Mouse (Mus musculus): ENCODE measurements around the gene Acnat1. TPM values are rescaled to one million over a fixed set of nuclear protein-coding genes. Genes with fewer than 3 reads are reported as not detected.
"Not testable (repeated sequence)": the region's sequence is repeated elsewhere in the genome, so short reads cannot be mapped to it uniquely, and the experiment has no call there.

Acnat1 gene
- polyA plus RNA-seq, 2 experiments, result 0.13 TPM; not detected in 1

DNA sequence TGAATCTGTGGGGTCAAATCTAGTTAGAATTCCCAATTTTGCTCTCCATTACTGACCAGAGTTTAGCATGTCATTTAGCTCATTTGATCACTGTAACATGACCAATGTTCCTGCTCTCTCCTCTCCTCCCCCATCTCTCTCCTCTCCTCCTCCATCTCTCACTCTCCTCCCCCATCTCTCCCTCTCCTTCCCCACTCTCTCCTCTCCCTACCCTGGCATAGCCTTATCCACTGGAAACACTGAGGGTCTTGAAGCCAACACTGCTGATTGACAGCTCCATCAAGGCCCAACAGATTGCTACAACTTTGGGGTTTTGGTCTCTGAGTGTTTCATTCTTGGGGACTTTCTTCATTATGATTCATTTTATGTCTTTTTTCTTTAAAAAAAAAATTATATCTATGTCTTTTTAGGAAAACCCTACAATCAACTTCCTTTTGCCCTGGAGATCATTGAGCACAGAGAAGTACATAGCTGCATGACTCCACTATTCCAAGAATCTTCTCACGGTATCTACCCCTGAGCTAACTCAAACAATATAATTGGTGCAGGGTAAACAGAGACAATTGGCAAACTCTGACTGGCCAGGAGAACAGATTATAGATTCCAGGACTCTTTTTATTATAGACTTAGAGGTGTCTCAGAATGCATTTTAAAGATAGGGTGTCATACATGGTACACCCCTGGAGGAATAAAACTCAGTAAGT, 21.7 kb downstream of the Acnat1 start:
- no peaks in the 10 kb centered on the region for H3K9me3 ChIP-seq (ENCODE audit: control insufficient read depth, low read length)
- H3K27me3 ChIP-seq (ENCODE audit: control insufficient read depth, insufficient read depth, low read length), result no peaks in the 10 kb centered on the region
- H3K4me2 ChIP-seq (replicated peaks; ENCODE audit: low read depth, low read length, severe bottlenecking), result no peak overlapping the region
- H3K4me1 ChIP-seq (ENCODE audit: control insufficient read depth, insufficient read depth, low read length), result no peaks in the 10 kb centered on the region
- H3K27ac ChIP-seq (replicated peaks; ENCODE audit: low read depth, low read length), result no peak overlapping the region
- no peak for TF ChIP-seq POLR2A (IDR thresholded peaks at IDR 0.05; ENCODE audit: borderline replicate concordance, extremely low read depth, insufficient read depth, insufficient read length)
- ATAC-seq (ENCODE audit: low FRiP score, low read depth) (no peak), DNase-seq (ENCODE audit: low spot score) (no peak)
- H3K9ac ChIP-seq (ENCODE audit: low read depth, low read length, severe bottlenecking), result no peak overlapping the region
- no peak overlapping the region for H3K4me3 ChIP-seq (replicated peaks; ENCODE audit: low read length)
- no peaks in the 10 kb centered on the region for H3K36me3 ChIP-seq (ENCODE audit: control insufficient read depth, insufficient read depth, low read length)
- WGBS, result 75% methylated on average over 1 of the region's 1 CpGs

DNA sequence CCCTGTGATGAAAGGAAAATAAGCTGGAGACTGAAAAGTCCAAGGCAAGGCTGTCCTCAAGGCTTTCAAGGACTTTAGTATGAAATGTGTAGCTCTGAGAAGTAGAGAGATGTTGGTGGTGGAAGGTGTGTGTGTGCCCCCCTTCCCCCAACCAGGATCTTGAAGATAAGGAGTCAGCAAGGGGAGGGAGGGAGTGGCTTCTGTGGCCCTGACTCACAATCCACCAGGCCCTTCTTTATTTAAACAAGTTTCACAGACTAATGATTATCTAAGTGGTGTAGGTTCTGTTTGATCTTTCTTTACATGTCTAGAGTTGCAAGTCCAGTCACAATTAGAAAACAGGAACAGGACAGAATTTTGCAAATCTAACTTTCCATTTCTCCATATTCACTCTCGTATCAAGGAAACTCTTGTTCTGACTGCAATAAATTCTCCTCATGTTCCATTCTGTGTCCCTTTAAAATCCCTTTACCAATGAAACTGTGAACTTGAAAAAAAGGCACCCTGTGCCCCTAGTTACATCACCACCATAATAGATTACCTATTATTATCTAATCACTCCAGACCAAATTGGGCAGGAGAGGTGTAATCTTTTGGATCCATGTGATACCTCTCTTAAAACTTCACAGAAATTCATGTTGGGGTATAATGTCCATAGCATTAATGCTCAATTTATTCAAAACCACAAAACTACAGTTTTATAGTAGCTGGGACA, 22.4 kb downstream of the Acnat1 start:
- not testable (repeated sequence) for H3K27ac ChIP-seq (replicated peaks; ENCODE audit: low read depth, low read length); H3K4me2 ChIP-seq (replicated peaks; ENCODE audit: low read depth, low read length, severe bottlenecking); H3K9ac ChIP-seq (ENCODE audit: low read depth, low read length, severe bottlenecking); H3K9me3 ChIP-seq (ENCODE audit: control insufficient read depth, low read length); H3K4me1 ChIP-seq (ENCODE audit: control insufficient read depth, insufficient read depth, low read length); H3K4me3 ChIP-seq (replicated peaks; ENCODE audit: low read length); DNase-seq (ENCODE audit: low spot score); ATAC-seq (ENCODE audit: low FRiP score, low read depth); H3K27me3 ChIP-seq (ENCODE audit: control insufficient read depth, insufficient read depth, low read length); H3K36me3 ChIP-seq (ENCODE audit: control insufficient read depth, insufficient read depth, low read length)
- WGBS, result 83% methylated on average over 1 of the region's 1 CpGs

DNA sequence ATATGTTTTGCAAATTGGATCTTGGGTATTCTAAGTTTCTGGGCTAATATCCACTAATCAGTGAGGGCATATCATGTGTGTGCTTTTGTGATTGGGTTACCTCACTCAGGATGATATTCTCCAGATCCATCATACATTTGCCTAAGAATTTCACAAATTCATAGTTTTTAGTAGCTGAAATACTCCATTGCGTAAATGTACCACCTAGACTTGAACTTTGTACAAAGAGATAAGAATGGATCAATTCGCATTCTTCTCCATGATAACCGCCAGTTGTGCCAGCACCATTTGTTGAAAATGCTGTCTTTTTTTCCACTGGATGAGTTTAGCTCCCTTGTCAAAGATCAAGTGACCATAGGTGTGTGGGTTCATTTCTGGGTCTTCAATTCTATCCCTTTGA, 36.7 kb downstream of the Acnat1 start:
- H3K4me3 ChIP-seq (replicated peaks; ENCODE audit: low read length); H3K9ac ChIP-seq (ENCODE audit: low read depth, low read length, severe bottlenecking); ATAC-seq (ENCODE audit: low FRiP score, low read depth); H3K4me2 ChIP-seq (replicated peaks; ENCODE audit: low read depth, low read length, severe bottlenecking); H3K27me3 ChIP-seq (ENCODE audit: control insufficient read depth, insufficient read depth, low read length); H3K36me3 ChIP-seq (ENCODE audit: control insufficient read depth, insufficient read depth, low read length); H3K27ac ChIP-seq (replicated peaks; ENCODE audit: low read depth, low read length); DNase-seq (ENCODE audit: low spot score); H3K4me1 ChIP-seq (ENCODE audit: control insufficient read depth, insufficient read depth, low read length); H3K9me3 ChIP-seq (ENCODE audit: control insufficient read depth, low read length): not testable (repeated sequence)
- WGBS, result 92% methylated on average over 3 of the region's 3 CpGs

DNA sequence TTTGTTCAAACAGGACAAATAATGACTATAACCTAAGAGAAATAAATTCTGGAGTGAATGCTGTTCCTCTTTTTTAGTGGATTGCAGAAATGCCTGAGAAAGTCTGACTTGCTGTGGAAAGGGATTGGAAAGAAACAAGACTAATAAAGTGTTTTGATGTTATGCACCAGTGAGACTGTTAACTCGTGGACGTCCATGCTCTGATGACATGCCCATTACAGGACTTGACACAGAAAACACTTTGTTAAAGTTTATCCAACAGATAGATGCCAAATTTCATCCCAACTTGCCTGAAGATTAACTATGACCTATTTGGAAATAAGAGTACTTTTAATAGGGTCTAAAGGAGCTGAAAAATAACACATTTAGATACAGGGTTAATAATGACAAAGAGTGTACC, 63.6 kb downstream of the Acnat1 start:
- H3K4me1 ChIP-seq (ENCODE audit: control insufficient read depth, insufficient read depth, low read length); H3K9ac ChIP-seq (ENCODE audit: low read depth, low read length, severe bottlenecking); H3K9me3 ChIP-seq (ENCODE audit: control insufficient read depth, low read length); H3K27me3 ChIP-seq (ENCODE audit: control insufficient read depth, insufficient read depth, low read length); DNase-seq (ENCODE audit: low spot score); H3K27ac ChIP-seq (replicated peaks; ENCODE audit: low read depth, low read length); ATAC-seq (ENCODE audit: low FRiP score, low read depth); H3K36me3 ChIP-seq (ENCODE audit: control insufficient read depth, insufficient read depth, low read length); H3K4me2 ChIP-seq (replicated peaks; ENCODE audit: low read depth, low read length, severe bottlenecking); H3K4me3 ChIP-seq (replicated peaks; ENCODE audit: low read length): not testable (repeated sequence)
- 62% methylated on average over 2 of the region's 2 CpGs for WGBS

DNA sequence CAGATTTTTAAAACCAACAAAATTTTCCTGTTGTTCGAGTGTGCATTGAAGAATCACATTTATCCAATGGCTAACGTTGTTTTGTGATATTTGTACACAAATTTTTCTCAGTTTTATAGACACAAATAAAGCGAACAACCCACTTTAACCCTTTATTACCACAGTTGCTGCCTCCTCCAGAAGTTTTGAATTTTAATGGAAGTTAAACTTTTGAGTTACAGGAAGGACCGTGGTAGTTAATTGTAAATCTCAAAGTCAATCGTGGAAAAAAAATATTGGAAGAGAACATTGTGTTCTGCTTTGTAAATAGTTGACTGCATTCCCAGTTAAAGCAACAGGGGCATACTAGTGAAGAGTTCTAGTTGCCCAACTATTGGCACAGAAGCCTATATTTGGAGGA, 65.8 kb downstream of the Acnat1 start, which contains the start of gene Acnat2:
TSS of gene Acnat2 (minus strand) at position 195 of the 400 bp plus-strand sequence.
- H3K27ac ChIP-seq (replicated peaks; ENCODE audit: low read depth, low read length); H3K4me1 ChIP-seq (ENCODE audit: control insufficient read depth, insufficient read depth, low read length); H3K27me3 ChIP-seq (ENCODE audit: control insufficient read depth, insufficient read depth, low read length); ATAC-seq (ENCODE audit: low FRiP score, low read depth); H3K9me3 ChIP-seq (ENCODE audit: control insufficient read depth, low read length); H3K9ac ChIP-seq (ENCODE audit: low read depth, low read length, severe bottlenecking); H3K4me3 ChIP-seq (replicated peaks; ENCODE audit: low read length); DNase-seq (ENCODE audit: low spot score); H3K36me3 ChIP-seq (ENCODE audit: control insufficient read depth, insufficient read depth, low read length); H3K4me2 ChIP-seq (replicated peaks; ENCODE audit: low read depth, low read length, severe bottlenecking): not testable (repeated sequence)
- WGBS, result 75% methylated on average over 5 of the region's 5 CpGs

Other genes with a start within 250 kb of the Acnat1 start
- gene Acnat2, start 65.8 kb downstream of the Acnat1 start, polyA plus RNA-seq (2012; rRNA removed), result not detected in 2 replicates
- not detected in 2 replicates for gene Acnat2, start 65.8 kb downstream of the Acnat1 start, polyA plus RNA-seq (2014; fragmentation: Nextera tagmentation; extraction: Ambion mirVana)
- 0.19 and 0.20 TPM in 2 replicates for gene Baat, start 32.6 kb upstream of the Acnat1 start, polyA plus RNA-seq (2012; rRNA removed)
- 0.10 and 0.21 TPM in 2 replicates for gene Baat, start 32.6 kb upstream of the Acnat1 start, polyA plus RNA-seq (2014; fragmentation: Nextera tagmentation; extraction: Ambion mirVana)
- 17.1 and 30.0 TPM in 2 replicates for gene Mrpl50, start 47.2 kb upstream of the Acnat1 start, polyA plus RNA-seq (2012; rRNA removed)
- 74.3 and 80.2 TPM in 2 replicates for gene Mrpl50, start 47.2 kb upstream of the Acnat1 start, polyA plus RNA-seq (2014; fragmentation: Nextera tagmentation; extraction: Ambion mirVana)
- 4.5 and 5.8 TPM in 2 replicates for gene Zfp189, start 47.3 kb upstream of the Acnat1 start, polyA plus RNA-seq (2012; rRNA removed)
- 9.6 and 10.4 TPM in 2 replicates for gene Zfp189, start 47.3 kb upstream of the Acnat1 start, polyA plus RNA-seq (2014; fragmentation: Nextera tagmentation; extraction: Ambion mirVana)
- gene Aldob, start 75.6 kb upstream of the Acnat1 start, polyA plus RNA-seq (2012; rRNA removed), result 0.25 and 0.32 TPM in 2 replicates
- not detected in 2 replicates for gene Aldob, start 75.6 kb upstream of the Acnat1 start, polyA plus RNA-seq (2014; fragmentation: Nextera tagmentation; extraction: Ambion mirVana)
- 28.4 and 35.7 TPM in 2 replicates for gene Tmem246, start 124.0 kb upstream of the Acnat1 start, polyA plus RNA-seq (2012; rRNA removed)
- gene Tmem246, start 124.0 kb upstream of the Acnat1 start, polyA plus RNA-seq (2014; fragmentation: Nextera tagmentation; extraction: Ambion mirVana), result 37.0 and 39.2 TPM in 2 replicates
- 45.7 and 54.3 TPM in 2 replicates for gene Rnf20, start 158.1 kb upstream of the Acnat1 start, polyA plus RNA-seq (2012; rRNA removed)
- 54.5 and 59.4 TPM in 2 replicates for gene Rnf20, start 158.1 kb upstream of the Acnat1 start, polyA plus RNA-seq (2014; fragmentation: Nextera tagmentation; extraction: Ambion mirVana)
- gene Ppp3r2, start 208.1 kb upstream of the Acnat1 start, polyA plus RNA-seq (2012; rRNA removed), result 0.15 and 0.19 TPM in 2 replicates
- gene Ppp3r2, start 208.1 kb upstream of the Acnat1 start, polyA plus RNA-seq (2014; fragmentation: Nextera tagmentation; extraction: Ambion mirVana), result 0.14 and 0.22 TPM in 2 replicates